Mouse (Mus musculus) ES-Bruce4 (cell line): Measurements from ENCODE around the gene Yipf2.

Experiments
- CTCF ChIP-seq: IDR thresholded peaks from one replicate; pipeline ENCODE4 v1.8.1; 2011; ENCODE audit warnings: low read depth, low read length
- EP300 ChIP-seq: IDR thresholded peaks from 2 replicates; pipeline ENCODE4 v1.6.1; 2011; ENCODE audit warnings: low read depth, low read length; ENCODE audit not compliant: insufficient read depth
- POLR2A ChIP-seq: IDR thresholded peaks from one replicate; pipeline ENCODE4 v1.8.1; 2011; ENCODE audit warnings: low read length; ENCODE audit not compliant: insufficient read depth

DNA sequence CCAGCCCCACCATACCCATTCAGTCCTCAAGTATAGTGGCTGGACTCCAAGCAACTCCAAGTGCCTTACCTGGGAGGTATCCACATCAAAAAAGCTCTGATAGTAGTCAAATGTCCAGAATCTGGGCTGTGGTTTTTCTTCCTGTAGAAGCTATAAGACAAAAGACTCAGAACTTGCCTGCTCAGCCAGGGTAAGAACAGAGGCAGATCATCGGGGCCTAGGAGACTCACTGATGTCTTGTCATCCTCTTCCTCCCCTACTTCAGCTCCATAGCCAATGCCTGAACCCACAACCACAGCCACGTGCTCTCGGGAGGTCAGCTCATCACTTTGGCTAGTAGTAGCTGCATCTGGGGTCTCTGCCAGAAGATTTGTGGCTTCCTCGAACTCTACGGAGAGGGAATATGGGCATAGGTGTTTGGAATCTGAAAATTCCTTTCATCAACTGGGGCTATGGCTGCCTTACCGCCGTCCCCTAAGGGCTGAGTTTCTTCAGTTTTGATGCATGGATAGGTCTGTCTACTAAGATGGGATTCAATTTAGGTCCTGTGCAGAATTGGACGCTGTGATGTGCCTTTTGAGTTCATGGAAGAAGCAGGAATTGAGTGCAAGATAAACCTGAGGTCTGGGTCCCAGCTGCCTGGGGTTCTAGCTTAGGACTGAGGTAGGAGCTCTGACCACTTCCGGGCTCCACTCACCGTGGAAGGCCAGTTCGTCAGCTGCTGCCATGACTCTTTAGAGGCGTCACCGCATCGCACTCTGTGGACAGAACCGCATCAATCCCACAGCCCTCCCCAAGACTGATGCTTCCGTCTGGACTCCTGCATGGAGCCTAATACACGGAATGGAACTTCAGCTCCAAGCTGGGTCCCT lies 561 bp downstream of the Yipf2 start:
- TF ChIP-seq CTCF (no peak), EP300 (no peak), POLR2A (no peak)
